Mouse (Mus musculus): ENCODE measurements around the gene Cryaa.

GRCm38 (mm10) chr17:31657141-31657983 is 20.2 kb upstream of the Cryaa start:
- TF ChIP-seq CTCF (IDR thresholded peaks at IDR 0.05; ENCODE audit: low read depth, low read length) (no peak), POLR2A (IDR thresholded peaks at IDR 0.05; ENCODE audit: borderline replicate concordance, low read depth, low read length) (no peak)

Data from bone marrow macrophage, adult 2 months (primary cell).